Mouse (Mus musculus): ENCODE results near the gene Kif2c. TPM values are rescaled to one million over a fixed set of nuclear protein-coding genes. Genes with fewer than 3 reads are reported as not detected.
"Not testable (repeated sequence)": the region's sequence is repeated elsewhere in the genome, so short reads cannot be mapped to it uniquely, and the experiment has no call there.

Kif2c gene
- total RNA-seq, 2 experiments from 2014 or later, result 0.47 TPM

DNA sequence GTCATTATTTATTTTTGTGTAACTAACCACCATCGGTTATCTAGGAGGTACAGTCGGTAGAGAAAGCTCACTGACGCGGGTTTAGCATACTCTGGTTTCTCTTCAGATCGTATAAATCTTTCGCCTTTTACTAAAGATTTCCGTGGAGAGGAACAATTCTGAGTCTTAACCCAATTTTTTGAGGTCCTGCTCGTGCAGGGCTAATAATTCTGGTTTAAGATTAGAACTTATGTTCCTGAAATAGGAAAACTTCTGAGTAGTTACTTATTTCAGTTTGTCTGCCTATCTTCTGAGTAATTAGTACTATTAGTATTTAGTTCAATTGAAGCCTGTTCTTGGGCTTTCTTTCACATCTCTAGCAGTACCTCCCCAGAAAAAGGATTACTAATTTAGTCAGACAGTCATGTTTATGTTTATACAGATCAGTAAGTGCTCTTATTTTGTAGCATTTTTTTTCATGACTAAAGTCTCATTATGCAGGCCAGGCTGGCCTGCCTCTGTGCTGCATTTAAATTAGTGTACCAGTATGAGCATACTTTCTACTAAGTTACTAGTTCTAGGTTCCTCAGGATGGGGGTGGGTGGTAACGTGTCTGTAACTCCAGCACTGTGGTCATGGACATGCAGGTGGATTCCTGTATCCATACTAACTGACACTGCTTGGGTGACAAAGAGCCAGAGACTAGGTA is 7.6 kb upstream of the Kif2c start:
- DNase-seq (ENCODE audit: extremely low spot score in 1 of 2, low spot score in 1 of 2), result peak in 1 of 2 experiments; percentile 12

DNA sequence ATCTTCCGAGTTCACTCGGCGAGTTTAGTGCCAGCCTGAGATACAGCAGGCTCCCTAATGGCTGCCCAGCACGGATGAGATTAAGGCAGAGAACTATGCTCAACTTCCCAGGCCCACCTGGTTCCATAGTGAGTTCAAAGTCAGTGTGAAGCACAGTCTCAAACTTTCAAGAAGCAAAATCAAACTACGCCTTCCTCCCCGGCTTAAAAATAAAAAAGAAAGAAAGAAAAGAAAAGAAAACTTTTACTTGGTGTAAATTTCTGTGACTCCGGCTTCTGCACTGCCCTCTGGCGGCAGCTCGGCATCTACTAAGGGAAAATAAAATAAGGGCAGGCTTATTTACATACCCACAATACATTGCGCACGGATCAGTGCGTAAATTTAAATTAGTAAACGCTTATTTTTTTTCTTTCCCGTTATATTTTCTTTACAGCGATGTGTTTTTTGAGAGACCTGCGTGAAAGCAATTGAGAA is 7.0 kb upstream of the Kif2c start:
- peak; percentile 49 to 89 for DNase-seq (ENCODE audit: extremely low spot score in 1 of 2, low spot score in 1 of 2)

DNA sequence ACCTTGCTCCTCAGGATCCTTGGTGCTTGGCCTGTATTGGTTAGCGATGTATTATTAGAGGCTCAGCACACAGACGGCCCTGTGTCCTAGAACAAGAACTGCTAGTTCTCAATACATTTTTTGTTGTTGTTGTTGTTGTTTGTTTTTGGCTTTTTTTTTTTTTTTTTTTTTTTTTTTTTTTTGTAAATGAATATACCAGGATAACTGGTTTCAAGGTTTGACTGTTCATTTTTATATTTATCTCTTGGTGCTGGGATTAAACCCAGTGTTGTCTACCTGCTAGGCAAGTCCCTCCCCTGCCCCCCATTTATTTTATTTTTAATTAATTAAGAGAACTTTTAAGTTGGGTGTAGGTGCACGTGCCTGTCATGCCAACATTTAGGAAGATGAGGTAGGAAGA is 6.5 kb upstream of the Kif2c start:
- no peak for DNase-seq (ENCODE audit: extremely low spot score in 1 of 2, low spot score in 1 of 2)

DNA sequence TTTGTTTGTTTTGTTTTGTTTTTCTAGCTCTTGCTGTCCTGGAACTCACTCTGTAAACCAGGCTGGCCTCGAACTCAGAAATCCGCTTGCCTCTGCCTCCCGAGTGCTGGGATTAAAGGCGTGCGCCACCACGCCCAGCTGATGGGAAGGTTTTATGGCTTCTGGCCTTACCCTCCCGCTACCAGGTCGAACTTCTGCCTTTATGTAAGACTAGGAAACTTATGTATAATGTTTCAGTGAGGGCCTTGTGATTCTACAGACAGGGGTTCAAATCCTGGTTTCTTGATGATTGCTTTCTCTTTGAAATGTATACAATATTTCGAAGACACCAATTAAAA is 289 bp upstream of the Kif2c start:
- DNase-seq (ENCODE audit: extremely low spot score in 1 of 2, low spot score in 1 of 2), result not testable (repeated sequence)

DNA sequence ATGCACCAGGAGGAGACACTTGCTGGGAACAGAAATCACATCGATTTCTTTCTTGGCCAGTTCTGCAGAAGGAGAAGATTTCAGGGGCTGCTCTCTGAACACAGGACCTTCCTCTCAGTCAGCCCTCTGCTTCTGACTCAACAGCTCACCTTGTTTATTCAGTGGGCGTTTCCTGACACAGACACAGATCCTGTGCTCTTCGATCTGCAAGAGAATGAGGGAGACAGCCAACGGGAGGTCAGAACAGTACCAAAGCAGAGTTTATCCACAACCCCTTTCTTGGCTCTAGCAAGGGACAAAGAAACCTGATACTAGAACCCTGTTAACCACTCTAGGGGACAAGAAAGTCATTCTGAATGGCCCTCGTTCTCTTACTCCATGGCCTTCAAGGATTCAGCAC is 12.5 kb downstream of the Kif2c start:
- no peak for DNase-seq (ENCODE audit: extremely low spot score in 1 of 2, low spot score in 1 of 2)

DNA sequence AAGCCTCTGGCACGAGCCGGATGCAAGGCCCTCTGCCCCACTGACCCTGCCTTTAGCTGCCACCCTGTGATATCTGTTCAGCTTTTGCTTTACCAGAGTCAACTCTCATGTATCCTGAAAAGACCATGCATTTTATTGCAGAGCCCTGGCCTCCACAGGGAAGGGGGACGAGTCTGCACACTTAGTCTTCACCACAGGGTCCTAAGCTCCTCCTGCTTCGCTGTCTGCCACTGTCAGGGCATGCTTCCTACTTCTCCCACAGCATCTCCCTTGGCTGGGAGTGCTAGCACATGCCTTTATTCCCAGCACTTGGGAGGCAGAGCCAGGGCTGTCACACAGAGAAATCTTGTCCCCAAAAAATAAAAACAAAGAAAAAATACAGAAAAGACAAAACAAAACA is 21.3 kb downstream of the Kif2c start:
- no peak for DNase-seq (ENCODE audit: extremely low spot score in 1 of 2, low spot score in 1 of 2)

DNA sequence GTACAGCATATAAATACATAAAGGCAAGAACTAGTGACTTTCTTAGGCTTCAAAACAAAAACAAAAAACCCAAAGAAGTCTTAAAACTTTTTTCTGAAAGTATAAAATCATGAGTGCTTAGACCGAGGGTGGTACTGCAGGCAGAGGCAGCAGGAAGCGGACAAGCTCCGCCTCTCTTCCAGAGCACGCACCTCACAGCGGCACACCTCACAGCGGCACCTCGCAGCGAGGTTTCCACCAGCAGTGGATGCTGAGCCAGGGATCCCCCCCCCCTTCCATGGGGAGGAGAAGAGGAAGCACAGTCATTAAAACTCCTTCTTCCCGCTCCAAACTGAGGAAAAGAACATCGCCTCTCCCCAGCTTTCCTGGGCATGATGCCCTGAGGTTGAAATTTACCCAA is 22.8 kb downstream of the Kif2c start:
- DNase-seq (ENCODE audit: extremely low spot score in 1 of 2, low spot score in 1 of 2), result no peak

DNA sequence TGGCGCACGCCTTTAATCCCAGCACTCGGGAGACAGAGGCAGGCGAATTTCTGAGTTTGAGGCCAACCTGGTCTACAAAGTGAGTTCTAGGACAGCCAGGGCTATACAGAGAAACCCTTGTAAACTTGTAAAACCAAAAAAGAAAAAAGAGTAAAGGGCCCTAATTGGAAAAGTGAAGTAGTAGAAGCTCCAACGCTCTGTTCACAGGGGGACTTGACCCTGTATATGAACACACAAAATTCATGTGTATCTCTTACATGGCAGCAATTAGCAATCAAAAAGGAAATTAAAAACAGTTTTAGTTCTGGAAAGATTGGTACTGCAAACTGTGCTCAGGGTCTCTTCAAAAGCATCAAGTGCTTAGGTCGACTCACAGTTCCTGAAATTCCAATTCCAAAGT is 26.1 kb downstream of the Kif2c start:
- DNase-seq (ENCODE audit: extremely low spot score in 1 of 2, low spot score in 1 of 2), result no peak

DNA sequence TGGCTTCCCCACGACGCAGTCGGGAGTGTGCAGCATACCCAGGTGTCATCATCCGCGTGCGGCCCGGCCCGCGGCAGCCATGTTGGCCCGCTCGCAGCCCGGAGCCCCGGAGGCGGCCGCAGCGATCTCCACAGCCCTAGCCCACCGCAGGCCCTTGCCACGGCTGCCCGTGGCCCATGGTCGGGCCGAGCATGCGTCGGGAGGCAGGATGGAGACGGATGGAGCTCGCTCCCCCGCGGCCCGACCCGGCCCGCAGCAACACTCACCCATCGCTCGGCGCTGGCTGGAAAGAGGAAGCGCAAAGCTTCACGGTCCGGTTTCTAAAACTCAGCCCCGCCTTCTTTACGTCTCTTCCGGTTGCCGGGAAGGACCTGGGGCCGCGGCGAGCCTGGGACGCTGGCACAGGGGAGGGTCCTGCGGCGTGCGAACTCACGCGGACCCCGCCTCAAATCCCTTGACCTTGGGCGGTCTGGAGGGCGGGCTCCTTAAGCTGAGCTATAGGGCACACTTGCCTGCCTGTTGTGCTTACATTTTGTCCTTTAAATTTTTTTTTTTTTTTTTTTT is 26.6 kb downstream of the Kif2c start, which contains the start of gene Rps8:
Gene Rps8 (minus strand): TSS at position 452 of the 564 bp plus-strand sequence.
- DNase-seq (ENCODE audit: extremely low spot score in 1 of 2, low spot score in 1 of 2), result peak; percentile 76 to 82

DNA sequence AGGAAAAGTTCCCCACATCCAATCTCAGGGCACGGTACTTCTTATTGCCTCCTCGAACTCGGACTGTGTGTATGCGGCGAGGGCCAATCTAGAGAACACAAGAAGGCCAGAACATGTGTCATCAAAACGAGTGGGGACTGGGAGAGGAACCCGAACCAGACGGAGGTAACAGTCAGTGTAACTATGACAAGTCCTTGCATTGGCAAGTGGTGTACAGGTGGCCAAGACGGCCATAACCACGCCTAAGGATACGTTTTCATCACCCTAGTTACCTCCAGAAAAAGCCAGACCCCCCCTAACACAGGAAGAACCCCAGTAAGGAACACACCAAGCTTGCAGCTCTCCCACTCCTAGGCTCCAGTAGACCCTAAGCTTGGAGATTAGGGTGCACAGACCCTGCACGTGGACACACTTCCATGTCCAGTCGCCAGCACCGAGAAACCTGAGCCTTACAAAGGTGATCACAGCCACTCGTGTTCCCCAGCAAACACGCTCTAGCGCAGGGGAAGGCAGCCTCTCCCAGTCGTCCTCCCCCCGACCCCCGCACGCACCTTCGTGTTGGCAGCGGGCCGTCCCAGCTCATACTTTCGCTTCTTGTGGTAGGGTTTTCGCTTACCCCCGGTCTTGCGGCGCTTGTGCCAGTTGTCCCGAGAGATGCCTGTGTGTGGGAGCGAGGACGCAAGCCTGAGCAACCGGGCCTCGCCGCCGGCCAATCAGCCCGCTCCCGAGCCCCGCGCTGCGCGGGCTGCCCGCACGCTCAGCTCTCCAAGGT is 27.2 kb downstream of the Kif2c start:
- DNase-seq (ENCODE audit: extremely low spot score in 1 of 2, low spot score in 1 of 2), result no peak

DNA sequence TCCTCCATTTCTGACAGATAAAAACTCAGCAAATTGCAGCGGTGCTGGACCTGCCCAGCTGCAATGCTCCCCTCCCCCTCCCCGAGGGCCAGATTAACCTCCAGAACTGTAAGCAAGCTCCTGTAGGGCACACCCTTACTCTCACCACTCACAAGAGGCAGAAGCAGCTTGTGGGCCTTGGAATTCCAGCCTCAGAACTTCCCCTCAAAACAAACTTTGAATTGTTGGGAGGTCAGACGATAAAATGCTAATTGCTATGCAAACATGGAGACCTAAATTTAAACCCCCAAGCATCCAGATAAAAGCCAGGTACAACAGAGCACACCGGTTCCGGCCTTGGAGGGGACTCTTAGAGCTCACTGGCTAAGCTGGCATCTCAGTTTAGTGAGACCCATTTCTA is 29.7 kb downstream of the Kif2c start:
- no peak for DNase-seq (ENCODE audit: extremely low spot score in 1 of 2, low spot score in 1 of 2)

DNA sequence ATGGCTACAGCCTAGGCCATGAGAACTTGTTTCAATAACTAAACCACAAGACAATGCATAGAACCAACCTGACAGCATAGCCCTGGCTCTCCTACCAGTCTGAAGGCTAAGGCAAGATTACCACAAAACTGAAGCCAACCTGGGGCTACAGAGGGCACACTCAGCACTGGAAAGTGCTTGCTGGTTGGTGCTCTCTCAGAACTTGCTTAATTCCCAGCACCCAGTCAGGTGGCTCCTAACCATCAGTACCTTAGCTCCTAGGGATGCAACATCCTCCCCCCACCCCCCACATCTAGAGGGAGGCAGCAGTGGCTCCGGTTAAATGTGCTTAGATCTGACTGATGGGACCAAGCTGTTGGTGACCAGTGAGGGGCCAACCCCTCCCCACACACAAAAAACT is 31.0 kb downstream of the Kif2c start:
- no peak for DNase-seq (ENCODE audit: extremely low spot score in 1 of 2, low spot score in 1 of 2)

DNA sequence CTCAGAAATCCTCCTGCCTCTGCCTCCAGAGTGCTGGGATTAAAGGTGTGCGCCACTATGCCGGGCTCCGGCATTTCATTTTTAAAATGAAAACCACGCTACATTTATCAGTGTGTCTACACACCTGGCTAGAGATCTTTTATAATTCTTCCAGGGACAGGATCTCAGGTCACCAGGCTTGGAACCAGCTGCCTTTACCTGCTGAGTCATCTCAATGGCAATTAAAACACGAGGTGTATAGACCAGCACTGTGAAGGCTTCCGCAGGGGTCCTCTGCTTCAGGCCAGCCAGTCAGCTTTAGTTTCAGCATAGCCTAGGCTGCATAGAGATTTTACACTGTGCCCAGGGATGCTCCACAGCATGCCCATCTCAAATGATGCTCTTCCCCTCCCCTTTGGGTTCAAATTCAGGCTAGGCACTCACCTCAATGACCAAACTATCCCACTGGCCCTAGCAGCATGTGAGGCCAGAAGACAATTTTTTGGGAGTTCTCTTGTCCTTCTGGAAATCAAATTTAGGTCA is 32.2 kb downstream of the Kif2c start:
- no peak for DNase-seq (ENCODE audit: extremely low spot score in 1 of 2, low spot score in 1 of 2)

DNA sequence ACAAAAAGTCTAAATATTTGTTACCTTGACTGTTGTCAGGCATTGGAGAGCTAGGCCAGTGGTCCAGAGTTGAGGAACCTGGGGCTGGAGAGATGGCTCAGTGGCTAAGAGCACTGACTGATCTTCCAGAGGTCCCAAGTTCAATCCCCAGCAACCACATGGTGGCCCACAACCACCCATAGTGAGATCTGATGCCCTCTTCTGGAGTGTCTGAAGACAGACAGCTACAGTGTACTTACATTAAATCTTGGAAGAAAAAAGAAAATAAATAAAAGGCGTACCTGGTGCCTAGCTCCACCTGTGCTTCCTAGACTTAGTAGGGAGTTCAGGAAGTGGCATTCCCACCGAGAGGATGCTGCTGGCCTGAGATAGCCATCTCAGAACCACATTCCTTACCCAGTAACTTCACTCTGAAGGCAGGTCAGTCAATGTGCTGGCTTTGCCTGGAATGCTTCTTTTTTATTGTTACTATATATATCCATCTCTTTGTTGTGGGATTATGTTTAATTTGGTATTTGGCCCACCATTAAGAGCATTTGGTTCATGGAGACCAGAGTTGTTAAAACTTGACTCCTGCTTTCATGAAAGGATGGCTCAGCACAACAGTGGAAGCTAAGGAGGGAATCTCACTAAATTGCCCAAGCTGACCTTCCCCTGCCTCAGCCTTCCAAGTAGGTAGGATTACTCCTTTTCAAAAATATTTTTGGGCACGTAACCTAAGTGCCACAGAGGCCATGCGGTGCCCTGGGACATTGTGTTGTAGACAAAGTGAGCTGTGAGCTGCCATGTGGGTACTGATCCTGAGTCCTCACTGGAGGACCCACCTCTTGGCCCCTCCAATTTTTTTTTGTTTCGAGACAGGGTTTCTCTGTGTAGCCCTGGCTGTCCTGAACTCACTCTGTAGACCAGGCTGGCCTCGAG is 32.9 kb downstream of the Kif2c start:
- no peak for DNase-seq (ENCODE audit: extremely low spot score in 1 of 2, low spot score in 1 of 2)

DNA sequence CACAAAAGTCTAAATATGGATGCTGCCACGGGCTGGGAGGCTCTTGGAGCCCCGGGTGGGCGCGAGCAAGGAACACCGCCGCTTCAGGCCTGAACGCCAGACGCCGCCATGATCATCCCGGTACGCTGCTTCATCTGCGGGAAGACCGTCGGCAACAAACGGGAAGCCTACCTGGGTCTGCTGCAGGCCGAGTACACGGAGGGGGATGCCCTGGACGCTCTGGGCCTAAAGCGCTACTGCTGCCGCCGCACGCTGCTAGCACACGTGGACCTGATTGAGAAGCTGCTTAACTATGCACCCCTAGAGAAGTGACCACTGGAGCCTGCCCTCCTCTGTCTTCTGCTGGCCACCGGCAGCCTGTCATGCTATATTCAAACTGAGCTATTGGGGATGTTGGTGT is 33.6 kb downstream of the Kif2c start:
- DNase-seq (ENCODE audit: extremely low spot score in 1 of 2, low spot score in 1 of 2), result no peak

DNA sequence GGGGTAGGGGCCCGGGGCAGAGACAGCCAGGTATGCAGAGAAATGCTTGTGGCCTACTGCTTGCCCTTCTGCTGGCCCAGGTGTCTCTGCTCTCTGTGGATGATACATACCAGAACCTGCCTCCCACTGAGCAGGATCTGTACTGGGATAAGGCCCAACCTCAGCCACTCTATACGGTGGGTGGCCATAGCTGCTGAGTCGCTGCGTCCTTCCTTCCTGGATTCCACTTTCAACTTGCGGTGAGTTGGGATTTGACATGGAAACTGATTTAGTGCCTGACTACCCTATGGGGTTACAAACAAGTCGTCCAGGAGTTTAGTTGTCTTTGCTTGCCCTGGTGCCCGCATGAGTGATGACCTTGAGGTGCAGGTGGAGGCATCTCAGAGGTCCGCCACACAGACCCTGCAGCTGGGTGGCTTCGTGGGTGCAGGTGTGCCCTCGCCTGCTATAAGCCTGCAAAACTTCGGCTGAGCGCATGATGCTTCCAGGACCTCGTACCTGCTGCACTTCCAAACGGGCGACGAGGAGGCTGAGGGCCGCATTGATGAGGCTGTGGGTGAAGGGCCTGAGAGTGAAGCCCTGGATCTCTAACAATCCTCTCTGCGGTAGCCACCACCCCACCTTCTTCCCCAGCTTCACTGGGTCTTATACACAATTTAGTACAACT is 34.3 kb downstream of the Kif2c start:
- no peak for DNase-seq (ENCODE audit: extremely low spot score in 1 of 2, low spot score in 1 of 2)

DNA sequence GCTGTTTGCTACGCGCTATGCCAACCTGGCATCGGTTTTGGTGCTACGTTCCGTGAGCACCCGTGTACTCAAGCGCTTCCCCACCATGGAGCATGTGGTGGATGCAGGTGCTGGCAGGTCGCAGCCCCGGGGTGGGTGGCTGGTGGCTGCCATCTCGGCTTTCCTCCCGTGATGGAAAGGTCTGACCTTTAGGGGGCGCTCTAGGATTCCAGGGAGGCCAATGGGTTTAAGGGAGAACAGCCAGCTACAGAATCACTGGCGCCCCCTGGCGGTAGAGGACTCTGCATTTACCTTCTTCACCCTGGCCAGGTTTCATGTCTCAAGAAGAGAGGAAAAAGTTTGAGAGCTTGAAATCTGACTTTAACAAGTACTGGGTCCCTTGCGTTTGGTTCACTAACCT is 36.3 kb downstream of the Kif2c start:
- peak; percentile 71 to 90 for DNase-seq (ENCODE audit: extremely low spot score in 1 of 2, low spot score in 1 of 2)

DNA sequence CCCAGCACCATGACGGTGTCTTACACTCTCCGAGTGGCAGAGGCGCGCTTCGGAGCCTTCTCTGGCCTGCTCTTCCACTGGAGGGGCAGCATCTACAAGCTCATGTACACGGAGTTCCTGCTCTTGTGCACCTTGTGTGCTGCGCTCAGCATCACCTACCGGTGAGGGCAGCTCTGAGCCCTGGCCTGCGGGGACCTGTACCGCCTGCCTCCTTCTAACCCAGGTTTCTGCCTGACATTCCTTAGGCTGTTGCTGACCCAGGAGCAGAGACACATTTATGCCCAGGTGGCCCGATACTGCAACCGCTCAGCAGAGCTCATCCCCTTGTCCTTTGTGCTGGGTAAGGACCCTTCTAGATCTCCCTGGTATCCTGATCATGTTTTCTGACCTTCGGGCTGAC is 37.2 kb downstream of the Kif2c start:
- no peak for DNase-seq (ENCODE audit: extremely low spot score in 1 of 2, low spot score in 1 of 2)

DNA sequence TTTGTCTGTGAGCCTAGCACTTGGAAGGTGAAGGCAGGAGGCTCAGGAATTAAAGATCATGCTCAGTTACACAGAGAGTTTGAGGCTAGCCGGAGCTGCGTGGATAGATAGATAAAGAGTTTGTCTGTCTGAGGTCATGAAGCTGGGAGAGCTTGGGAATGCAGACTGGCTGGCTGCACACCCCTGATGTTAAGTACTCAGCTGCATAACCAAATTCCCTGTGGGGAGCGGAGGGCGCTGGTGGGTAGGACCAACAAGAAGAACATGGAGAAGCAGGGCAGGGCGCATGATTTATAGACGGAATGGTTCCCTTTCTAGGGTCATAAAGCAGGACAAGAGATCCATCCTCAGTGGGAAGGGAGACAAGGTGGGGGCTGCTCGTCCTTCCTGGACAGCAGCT is 39.4 kb downstream of the Kif2c start:
- DNase-seq (ENCODE audit: extremely low spot score in 1 of 2, low spot score in 1 of 2), result no peak

DNA sequence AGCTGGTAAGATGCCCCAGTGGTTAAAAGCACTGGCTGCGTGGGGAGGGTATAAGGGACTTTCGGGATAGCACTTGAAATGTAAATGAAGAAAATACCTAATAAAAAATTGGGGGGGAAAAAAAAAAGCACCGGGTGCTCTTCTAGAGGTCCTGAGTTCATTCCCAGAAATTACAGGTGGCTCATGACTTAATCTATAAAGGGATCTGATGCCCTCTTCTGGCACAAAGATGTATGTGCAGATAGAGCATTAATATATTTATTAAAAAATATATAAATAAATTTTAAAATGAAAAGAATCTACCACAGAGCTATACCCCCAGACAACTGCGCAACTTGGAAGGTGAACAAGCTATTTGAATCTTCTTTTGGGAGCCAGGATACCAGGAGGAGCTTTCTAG is 41.8 kb downstream of the Kif2c start:
- DNase-seq (ENCODE audit: extremely low spot score in 1 of 2, low spot score in 1 of 2), result no peak
